Mouse (Mus musculus): Measurements from ENCODE around the gene Fgfr1op. TPM values are rescaled to one million over a fixed set of nuclear protein-coding genes. Genes with fewer than 3 reads are reported as not detected.
"Not testable (repeated sequence)": the region's sequence is repeated elsewhere in the genome, so short reads cannot be mapped to it uniquely, and the experiment has no call there.

Gene Fgfr1op
- 10 to 100 TPM; 12.9 to 14.5 TPM for total RNA-seq (2021)
- long read RNA-seq, experiment 1, transcript Fgfr1op-202 (13 exons, 3,505 nt): minor isoform, 11 of 73 reads
- long read RNA-seq, experiment 1, transcript Fgfr1op-201 (12 exons, 3,077 nt): major isoform, 48 of 73 reads
- long read RNA-seq, experiment 1, partial matches to known transcripts: 2 of 73 reads
- long read RNA-seq, experiment 1, other reads (novel, unspliced or antisense): 12 of 73 reads
- long read RNA-seq, experiment 2, transcript Fgfr1op-202 (13 exons, 3,505 nt): minor isoform, 7 of 46 reads
- long read RNA-seq, experiment 2, transcript Fgfr1op-201 (12 exons, 3,077 nt): major isoform, 30 of 46 reads
- long read RNA-seq, experiment 2, partial matches to known transcripts: 3 of 46 reads
- long read RNA-seq, experiment 2, other reads (novel, unspliced or antisense): 6 of 46 reads

DNA sequence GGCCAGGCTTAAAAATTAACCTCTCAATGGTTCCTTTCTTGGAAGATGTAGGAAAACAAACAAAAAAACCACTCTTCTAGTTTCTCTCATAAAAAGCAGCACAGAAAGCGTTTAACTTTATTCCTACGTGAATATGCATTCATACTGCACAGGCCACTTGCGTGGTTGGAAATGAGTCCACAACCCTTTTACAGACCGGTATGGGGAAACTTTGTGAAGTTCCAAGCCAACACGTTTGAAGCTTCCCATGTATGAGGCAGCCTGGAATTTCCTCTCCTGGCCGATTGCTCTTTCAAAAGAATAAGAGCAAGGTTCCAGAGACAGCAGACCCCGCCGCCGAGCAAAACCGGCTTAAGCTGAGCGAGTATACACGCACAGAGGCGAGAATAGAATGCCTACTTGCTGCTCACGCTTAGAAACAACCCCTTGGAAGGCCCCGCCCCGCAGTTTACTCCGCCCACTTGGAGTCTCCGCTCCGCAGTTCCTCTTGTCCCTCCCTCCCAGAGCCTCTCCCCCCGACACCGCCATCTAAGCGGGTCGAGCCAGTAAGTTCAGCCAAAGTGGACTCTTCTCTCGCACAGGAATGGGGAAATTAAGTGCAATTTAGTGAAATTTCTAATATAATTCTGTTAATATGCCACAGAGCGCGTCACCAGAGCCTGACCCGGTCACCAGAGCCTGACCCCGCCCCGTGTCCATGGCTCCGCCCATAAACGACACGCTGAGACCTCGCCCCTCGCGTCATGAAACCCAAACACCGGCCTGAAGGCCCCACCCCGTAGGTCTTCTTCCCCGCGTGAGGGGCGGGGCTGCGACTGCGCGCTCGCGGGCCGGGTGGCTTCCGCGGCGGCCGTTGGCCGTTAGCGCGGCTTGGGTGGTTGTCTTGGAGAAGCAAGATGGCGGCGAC is at the start of gene Fgfr1op:
Gene Fgfr1op (plus strand): TSS at position 801 of the 907 bp plus-strand sequence.
- DNase-seq: peak; percentile 51 to 61
- intact Hi-C loops (cut with DNase I): not testable (repeated sequence)

DNA sequence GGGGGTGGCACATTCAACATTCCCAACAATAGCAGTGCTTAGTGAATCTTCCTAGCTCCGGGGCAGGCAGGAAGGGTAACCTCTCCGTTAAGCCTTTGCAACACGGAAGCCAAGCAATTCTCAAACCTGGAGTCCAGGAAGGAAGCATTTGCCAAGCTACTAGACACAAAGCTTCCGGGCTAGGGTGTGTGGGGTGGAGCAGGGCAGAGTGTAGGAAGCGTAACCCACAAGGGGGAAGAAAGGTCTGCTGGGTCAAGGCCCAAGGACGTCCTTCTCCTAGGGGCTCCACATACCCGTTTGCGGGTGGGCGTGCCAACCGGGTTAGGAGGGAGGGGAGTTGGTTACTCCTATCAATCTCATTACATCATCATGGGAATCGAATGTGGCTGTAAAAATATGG is 48.9 kb upstream of the Fgfr1op start:
- intact Hi-C loops (cut with DNase I); DNase-seq: not testable (repeated sequence)

DNA sequence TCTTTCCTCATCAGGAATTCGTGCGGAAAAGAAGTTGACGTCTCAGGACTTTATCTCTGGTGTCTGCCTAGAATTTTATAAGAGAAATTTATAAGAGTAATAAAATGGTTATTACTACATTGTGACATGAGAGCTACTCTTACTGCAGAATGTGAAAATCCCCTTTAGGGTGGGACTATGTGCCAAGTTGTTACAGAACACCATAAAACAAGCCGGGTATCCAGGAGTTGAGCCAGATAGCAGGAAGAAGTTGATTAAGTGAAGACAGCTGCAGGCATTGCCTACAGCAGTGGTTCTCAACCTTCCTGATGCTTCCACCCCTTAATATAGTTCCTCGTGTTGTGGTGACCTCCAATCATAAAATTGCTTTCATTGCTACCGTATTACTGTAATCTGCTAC is 48.4 kb upstream of the Fgfr1op start:
- DNase-seq; intact Hi-C loops (cut with DNase I): not testable (repeated sequence)

DNA sequence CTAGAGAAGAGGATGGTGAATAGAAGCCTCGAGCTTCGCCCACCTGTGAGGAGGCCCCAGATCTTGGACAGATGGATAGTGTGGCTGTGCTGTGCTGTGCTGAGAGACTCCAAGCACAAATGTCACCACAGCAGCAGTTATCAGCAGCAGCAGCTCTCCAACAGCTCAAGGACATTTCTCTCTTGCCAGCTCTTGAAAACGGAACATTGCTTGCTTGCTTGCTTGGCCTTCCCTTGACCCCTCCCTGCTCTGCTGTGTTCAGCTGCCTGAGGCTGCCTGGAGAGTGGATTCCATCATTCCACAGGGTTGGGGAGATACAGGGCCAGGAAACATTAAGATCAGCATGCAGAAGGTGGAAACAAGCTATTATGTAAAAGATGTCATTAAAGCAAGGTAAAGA is 42.3 kb upstream of the Fgfr1op start:
- intact Hi-C loops (cut with DNase I); DNase-seq: not testable (repeated sequence)

DNA sequence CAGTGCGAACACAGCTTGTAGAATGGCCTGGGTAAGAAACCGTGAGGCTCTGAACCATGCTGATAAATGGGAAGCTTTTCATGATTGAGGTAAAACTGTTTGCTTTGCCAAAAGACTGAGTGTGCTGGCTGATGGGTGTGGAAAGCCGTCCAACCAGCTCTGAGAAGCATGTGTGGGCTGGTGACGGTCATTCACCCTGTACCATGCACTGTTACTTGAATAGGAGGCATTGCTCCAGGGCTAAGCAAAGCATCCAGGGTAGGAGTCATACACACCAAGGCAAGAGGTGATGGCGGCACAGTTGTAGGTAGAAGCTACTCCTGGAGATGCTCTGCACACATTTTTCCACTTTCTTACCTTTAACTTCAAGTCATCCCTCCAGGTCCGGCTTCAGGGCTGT is 40.7 kb upstream of the Fgfr1op start:
- intact Hi-C loops (cut with DNase I); DNase-seq: not testable (repeated sequence)

DNA sequence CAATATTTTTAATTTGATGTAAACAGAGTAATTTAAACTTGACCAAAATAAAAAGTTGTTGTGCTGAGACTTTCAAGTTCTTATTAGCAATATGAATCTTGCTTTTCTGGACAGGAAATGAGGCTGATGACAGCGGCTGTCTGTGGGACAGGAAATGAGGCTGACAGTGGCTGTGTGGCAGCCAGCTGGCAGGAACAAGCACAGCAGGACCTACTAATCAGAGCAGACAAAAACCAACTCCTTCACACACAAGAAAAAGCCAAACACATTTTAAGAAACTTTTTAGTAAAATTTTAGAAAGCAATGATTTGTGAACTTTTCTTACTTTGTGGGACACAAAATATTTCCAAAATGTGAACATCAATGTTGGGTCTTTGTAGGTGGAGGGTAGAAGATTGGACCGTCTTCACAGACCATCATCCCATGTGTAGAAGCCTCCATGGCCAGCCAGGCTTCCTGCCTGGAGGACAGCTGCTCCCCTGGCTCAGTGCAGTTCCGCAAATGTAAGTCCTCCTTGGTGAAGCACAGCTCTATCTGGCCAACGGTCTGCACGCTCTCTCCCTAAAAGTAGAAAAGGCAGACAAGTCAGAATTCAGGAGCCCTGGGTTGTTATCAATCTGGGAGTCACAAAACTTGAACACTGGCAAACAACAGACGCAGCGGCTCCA is 36.8 kb upstream of the Fgfr1op start:
- intact Hi-C loops (cut with DNase I); DNase-seq: not testable (repeated sequence)

DNA sequence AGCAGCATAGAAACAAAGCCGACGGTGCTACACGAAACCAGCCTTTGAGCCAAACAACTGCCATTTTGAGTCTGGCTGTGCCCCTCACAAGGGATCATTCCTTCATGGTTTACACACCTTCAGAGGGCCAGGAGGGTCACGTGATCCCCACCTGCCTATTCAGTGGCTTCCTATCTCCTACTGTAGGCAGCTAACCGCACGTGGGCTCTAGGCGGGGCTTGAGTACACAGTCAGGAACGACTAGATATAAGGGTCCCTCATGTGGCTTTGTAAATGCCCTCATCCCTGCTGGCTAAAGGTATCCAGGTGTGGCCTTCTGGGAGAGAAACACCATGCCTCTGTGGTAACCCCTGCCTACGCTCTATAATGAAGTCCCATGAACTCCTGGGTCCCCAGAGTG is 35.7 kb upstream of the Fgfr1op start:
- DNase-seq; intact Hi-C loops (cut with DNase I): not testable (repeated sequence)

DNA sequence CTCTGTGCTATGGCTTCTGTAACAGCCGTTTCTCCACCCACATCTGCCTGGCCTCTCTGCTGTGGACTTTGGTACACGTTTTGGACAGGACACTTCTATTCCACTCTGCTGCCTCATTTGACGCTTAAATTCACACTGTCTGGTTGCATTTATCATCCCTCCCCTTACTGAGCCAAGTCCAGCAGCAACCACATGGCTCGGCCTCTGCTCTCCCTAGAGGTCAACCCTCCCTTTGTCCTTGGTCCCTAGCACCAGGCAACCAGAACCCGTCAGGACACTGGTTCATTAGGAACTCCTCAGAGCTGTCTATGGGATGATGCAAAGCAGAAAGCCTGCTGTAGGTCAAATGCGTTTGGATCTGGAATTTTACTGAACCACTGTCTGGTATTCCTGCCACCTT is 34.5 kb upstream of the Fgfr1op start:
- intact Hi-C loops (cut with DNase I); DNase-seq: not testable (repeated sequence)

DNA sequence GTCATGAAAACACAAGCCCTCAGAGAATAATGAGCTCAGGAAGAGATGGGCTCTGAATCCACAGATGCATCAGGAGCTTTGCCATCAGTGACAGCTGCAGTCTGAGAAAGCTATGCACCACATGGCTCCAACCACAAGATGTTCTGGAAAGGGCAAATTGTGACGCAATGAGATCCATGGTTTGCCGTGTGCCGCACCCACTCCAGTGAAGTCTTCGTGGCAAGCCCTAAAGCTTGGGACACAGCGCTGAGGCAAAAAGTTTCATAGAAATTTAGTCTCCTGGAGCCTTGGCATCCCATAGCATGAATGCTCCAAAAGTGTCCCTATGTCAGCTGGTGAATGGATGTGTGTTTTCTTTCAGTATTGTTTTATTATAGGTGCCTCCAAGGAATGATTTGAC is 27.2 kb upstream of the Fgfr1op start:
- intact Hi-C loops (cut with DNase I); DNase-seq: not testable (repeated sequence)

DNA sequence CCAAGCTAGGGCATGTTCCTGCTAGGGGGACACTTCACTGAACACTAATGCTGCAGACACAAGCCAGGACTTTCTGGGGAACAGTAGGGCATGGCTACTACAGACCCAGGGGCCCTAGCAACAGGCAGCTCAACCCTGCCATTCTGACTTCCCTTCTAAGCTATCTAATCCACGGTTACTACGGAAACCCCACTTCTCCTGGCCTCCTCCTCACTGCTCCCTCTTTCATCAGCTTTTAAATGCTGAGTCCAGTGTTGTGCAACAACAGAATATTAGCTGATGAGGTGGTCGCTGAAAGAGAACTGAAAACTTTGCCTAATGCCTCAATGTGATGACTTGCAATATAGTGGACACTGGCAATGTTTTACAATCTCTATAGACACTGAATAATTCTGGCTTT is 25.1 kb upstream of the Fgfr1op start:
- intact Hi-C loops (cut with DNase I); DNase-seq: not testable (repeated sequence)

DNA sequence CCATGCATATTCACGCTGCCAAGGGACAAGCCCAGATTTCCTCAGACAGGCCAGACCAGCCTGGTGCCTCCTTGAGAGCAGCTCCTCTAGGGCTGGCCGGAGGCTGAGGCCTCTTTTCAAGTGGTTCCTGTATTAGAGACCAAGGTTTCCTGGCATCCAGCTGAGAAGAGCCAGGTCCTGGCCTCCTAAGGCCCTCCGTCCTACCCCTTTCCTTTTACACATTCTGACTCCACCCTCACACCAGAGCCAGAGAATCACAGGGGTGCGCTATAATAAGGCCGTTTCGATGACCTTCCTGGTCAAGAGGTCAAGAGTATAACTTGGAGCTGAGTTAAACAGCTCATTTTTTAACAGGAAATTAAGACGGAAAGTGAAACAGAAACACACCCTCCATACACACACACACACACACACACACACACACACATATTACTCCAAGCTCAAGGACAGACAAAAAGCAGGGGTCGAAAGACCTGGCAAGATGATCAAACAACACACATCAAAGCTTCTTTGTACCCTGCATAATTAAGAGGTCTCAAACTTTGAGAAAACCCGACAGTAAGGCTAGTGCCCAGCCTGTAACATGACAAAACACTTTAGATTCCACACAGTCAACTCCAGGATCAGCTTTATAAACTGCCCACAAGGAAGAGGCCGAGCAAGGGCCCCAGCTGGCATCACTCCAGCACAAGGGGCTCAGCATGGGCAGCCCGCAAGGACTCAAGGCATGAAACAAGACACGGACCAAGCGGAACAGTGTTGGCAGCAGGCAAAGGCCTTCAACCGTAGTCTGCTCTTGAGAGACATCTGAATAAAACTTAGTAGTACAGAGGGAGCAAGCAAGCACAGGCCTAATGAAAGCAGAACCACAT is 21.3 kb upstream of the Fgfr1op start:
- DNase-seq: peak; percentile 16 to 29
- intact Hi-C loops (cut with DNase I): not testable (repeated sequence)

DNA sequence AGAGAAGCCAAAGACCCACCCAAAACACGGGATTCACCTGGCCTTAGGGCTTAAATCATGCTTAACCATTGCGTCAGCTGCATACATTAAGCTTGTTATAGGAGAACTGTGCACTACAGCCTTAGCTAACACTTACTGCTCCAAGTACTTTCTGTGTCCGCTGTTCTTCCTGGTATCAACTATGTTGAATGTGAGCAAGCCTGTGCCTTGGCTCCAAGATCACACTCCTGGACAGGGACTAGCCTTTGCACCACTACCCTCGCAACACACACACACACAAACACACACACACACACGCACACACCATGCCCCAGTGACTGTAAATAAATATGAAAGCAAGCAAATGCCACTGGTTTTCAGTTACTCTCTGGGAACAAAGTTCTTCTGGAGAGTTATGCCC is 18.4 kb upstream of the Fgfr1op start:
- DNase-seq; intact Hi-C loops (cut with DNase I): not testable (repeated sequence)

DNA sequence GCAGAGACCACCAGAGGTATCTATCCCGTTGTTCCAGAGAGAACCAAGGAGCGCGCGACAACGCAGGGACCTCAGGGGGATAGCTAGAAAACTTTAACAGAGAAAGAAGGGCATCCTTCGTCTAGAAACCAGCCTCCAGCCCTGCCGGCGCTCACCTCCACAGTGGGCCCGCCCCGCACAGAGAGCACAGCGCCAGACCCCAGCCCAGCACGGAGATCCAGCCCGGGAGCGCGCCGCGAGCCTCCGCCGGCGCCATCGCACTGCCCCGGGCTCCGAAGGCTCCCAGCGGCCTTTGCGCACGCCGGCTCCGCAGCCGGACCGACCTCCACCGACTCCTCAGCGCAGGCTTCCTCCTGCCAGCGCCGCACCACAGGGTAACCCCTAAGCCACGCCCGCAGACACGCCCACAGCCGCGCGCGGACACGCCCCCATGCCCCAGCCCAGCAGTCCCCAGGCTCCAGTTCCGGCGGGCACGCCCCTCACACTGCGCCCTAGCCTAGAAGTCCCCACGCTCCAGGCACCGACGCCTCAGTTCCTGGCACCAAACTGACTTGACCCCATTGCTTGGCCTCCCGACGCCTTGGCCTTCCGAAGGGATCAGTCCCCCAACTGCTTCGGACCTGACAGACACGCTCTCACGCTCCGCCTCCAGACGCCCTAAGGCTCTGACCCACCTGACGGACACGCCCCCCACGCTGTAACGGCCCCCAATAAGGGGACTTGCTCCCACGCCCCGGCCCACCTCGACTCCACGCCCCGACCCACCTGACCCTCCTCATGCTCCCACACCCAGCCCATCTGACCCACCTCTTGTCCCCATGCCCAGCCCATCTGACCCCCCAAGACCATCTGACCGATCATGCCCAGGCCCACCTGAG is 17.6 kb upstream of the Fgfr1op start, which contains the start of the genes Gm49673 and Rnaset2a:
Gene Gm49673 (minus strand): TSS at position 350 of the 878 bp plus-strand sequence.
Gene Rnaset2a (minus strand): TSS at position 659 of the 878 bp plus-strand sequence.
- intact Hi-C loops (cut with DNase I): not testable (repeated sequence)
- DNase-seq: peak; percentile 33 to 37

DNA sequence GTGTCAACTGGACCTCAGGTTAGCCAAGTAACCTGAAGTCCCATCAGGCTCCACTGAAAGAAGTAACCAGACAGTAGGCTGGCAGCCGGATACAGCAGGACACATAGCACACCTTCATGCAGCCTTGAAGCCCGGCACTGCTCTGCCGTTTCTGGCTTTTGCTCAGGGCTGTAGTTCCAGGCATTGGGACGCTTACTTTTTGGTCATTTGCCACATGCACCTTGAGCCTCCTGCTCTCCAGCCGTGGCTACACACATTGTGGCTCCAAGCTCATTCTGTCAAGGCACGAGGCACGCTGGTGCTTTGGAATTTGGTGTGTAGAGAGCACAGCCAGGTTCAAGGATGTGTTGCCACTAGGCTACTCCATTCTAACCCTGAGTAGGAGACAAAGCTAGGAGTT is 10.3 kb upstream of the Fgfr1op start:
- DNase-seq; intact Hi-C loops (cut with DNase I): not testable (repeated sequence)

DNA sequence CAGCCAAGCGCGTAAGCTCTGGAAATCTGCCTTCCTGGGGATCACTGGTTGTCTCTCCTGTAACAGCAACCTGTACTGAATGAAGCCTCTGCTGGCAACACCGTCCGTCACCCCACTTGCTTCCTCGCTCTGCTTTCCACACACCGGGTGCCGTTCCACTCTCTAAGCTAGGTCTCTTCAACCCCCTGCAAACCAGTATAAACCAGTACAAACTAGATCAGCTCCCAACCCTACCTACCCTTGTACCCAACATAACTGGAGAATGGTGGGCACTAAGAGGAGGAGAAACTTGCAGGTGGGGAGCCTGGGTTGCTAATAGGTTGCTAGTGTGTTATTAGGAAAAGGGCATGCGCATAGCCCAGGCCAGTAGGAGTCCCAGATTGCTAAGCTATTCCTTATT is 9.3 kb upstream of the Fgfr1op start:
- DNase-seq; intact Hi-C loops (cut with DNase I): not testable (repeated sequence)

DNA sequence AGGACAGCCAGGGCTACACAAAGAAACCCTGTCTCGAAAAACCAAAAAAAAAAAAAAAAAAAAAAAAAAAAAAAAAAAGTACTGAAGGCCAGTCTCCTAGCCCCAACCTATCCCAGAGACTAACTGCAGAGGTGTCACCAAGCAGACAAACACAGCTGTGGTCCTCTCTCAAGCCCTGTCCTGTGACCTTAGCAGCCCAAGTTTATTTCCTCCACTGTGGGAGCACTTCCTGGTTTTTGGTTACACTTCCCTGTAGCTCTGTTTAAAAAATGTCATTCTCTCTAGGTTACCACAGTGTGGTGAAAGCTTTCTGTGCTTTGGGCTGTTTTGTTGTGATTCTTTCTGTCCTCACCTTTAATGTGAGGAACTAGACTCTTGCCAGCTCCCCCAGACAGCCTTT is 6.7 kb upstream of the Fgfr1op start:
- not testable (repeated sequence) for DNase-seq

DNA sequence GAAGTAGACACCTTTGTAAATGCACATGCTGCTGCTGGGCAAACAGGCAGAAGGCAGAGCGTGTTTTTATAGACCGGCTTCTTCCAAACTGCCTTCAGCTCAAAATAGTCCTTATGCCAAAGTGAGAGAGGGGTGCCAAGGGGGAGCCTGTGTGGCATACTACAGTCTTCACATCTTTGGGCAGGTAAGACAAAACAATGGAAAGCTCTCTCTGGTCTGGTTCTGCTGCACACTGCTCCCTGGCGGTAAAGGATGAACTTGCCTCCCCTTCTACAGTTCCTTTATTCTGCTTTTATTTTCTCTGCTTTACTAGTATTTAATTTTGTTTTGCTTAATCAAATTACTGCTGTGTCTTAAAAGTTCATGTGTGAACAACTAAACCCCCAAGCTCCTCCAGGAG is 4.3 kb upstream of the Fgfr1op start:
- DNase-seq: peak; percentile 36 to 52

More for the DNA sequence above, 6.7 kb upstream of the Fgfr1op start:
- intact Hi-C loops (cut with DNase I): not testable (repeated sequence)

DNA sequence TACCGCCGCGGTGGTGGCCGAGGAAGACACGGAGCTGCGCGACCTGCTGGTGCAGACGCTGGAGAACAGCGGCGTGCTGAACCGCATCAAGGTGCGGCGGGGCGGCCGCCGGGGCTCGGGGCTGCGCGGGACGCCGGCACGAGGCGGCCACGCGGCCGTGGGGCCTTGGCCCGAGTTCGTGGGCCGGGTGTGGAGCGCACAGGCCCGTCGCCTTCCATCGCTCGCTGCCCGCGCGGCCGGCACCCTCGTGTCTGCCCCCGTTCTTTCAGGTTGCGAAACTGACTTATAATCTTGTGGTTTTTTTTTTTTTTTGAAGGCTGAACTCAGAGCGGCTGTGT is 276 bp downstream of the Fgfr1op start:
- intact Hi-C loops (cut with DNase I): not testable (repeated sequence)
- DNase-seq: peak; percentile 8 to 46

More for the DNA sequence above, 4.3 kb upstream of the Fgfr1op start:
- intact Hi-C loops (cut with DNase I): not testable (repeated sequence)
